Mouse (Mus musculus) bone marrow, adult 2 months (tissue): ENCODE measurements around the gene Zkscan17.
"Not testable (repeated sequence)": the region's sequence is repeated elsewhere in the genome, so short reads cannot be mapped to it uniquely, and the experiment has no call there.

Experiments
- CTCF ChIP-seq: fragments of 200-500 bp; IDR thresholded peaks from 2 replicates; pipeline ENCODE4 v1.5.1; 2011; ENCODE audit warnings: low read length, control low read depth; ENCODE audit not compliant: control insufficient read depth, insufficient read depth
- POLR2A ChIP-seq: fragments of 200-500 bp; IDR thresholded peaks from 2 replicates; pipeline ENCODE4 v1.6.1; 2011; ENCODE audit warnings: low read depth, mild to moderate bottlenecking, control low read depth, low read length, borderline replicate concordance; ENCODE audit not compliant: control insufficient read depth

DNA sequence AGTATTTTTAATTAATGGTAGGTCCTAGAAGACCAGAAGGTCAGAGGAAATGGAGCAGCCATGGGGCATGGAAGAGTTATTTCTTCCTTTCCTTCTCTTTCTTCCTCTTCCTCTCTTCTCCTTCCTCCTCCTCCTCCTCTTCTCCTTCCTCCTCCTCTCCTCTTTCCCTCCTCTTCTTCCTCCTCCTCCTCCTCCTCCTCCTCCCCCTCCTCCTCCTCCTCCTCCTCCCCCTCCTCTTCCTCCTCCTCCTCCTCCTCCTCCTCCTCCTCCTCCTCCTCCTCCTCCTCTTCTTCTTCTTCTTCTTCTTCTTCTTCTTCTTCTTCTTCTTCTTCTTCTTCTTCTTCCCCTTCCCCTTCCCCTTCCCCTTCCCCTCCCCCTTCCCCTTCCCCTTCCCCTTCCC, 49.6 kb upstream of the Zkscan17 start, which contains the start of gene Olfr222:
- not testable (repeated sequence) for TF ChIP-seq POLR2A, CTCF
